Mouse (Mus musculus) CH12.LX (cell line): Measurements from ENCODE around the gene Slc6a16. TPM values are rescaled to one million over a fixed set of nuclear protein-coding genes. Genes with fewer than 3 reads are reported as not detected.

Source experiments
- DNase-seq: peaks from one replicate; pipeline ENCODE4 v3.0.0-alpha.2; 2013; ENCODE audit errors: extremely low read depth
- H3K27ac ChIP-seq: 2 replicates; pipeline ENCODE4 v1.5.1; 2012; ENCODE audit warnings: low read depth, mild to moderate bottlenecking, control low read depth, moderate library complexity; ENCODE audit not compliant: insufficient read depth
- H3K27me3 ChIP-seq: replicated peaks from 2 replicates; pipeline ENCODE3; 2012; ENCODE audit warnings: inconsistent platforms
- H3K36me3 ChIP-seq, 2 experiments: replicated peaks in 1 of 2; 2 replicates each; pipeline versions ENCODE3 to v1.6.1; 2012; ENCODE audit warnings: inconsistent platforms in 1 of 2, low read length in 1 of 2, mild to moderate bottlenecking in 1 of 2, mixed read lengths in 1 of 2, moderate library complexity in 1 of 2; ENCODE audit not compliant: control insufficient read depth in 1 of 2, insufficient read depth in 1 of 2
- H3K4me1 ChIP-seq, 2 experiments: 2 replicates each; pipeline ENCODE4 v1.6.1; 2012; ENCODE audit warnings: inconsistent platforms in 1 of 2, moderate library complexity in 1 of 2; ENCODE audit not compliant: insufficient read depth in 2 of 2, control insufficient read depth in 1 of 2
- H3K4me2 ChIP-seq: 2 replicates; pipeline ENCODE4 v1.6.1; 2012; ENCODE audit warnings: low read depth, mild to moderate bottlenecking, control low read depth; ENCODE audit not compliant: poor library complexity, insufficient read depth, severe bottlenecking
- H3K4me3 ChIP-seq, 3 experiments: fragments of 150-350 bp in 1 of 3; sonication (generic) in 1 of 3; replicated peaks in 1 of 3; 2 replicates each; pipeline versions ENCODE3 to v1.5.1; 2011 to 2012; ENCODE audit warnings: low read depth in 2 of 3, low read length in 2 of 3, mild to moderate bottlenecking in 2 of 3, moderate library complexity in 2 of 3, control low read depth in 1 of 3, improper control_type of control experiment in 1 of 3, inconsistent platforms in 1 of 3, mixed read lengths in 1 of 3; ENCODE audit not compliant: poor library complexity in 1 of 3
- H3K79me2 ChIP-seq: replicated peaks from 2 replicates; pipeline ENCODE4 v1.6.1; 2012; ENCODE audit warnings: mild to moderate bottlenecking, moderate library complexity; ENCODE audit not compliant: control insufficient read depth, poor library complexity, insufficient read depth, severe bottlenecking; ENCODE audit errors: extremely low read depth
- H3K9ac ChIP-seq: 2 replicates; pipeline ENCODE4 v1.6.1; 2012; ENCODE audit warnings: low read depth, mild to moderate bottlenecking, control low read depth, moderate library complexity; ENCODE audit not compliant: insufficient read depth
- H3K9me3 ChIP-seq: replicated peaks from 2 replicates; pipeline ENCODE3; 2012; ENCODE audit warnings: low read length, inconsistent platforms, mixed read lengths
- BHLHE40 ChIP-seq: IDR thresholded peaks from 2 replicates; pipeline ENCODE4 v1.6.1; 2011; ENCODE audit warnings: mild to moderate bottlenecking, low read depth, low read length, improper control_type of control experiment
- CHD1 ChIP-seq: IDR thresholded peaks from 2 replicates; pipeline ENCODE4 v1.6.1; 2012; ENCODE audit warnings: low read depth, low read length, improper control_type of control experiment, inconsistent platforms
- CTCF ChIP-seq, 2 experiments: IDR thresholded peaks in 1 of 2; conservative IDR thresholded peaks in 1 of 2; 2 replicates each; pipeline ENCODE4 v1.5.1; 2011 to 2012; ENCODE audit warnings: low read depth in 2 of 2, low read length in 2 of 2, improper control_type of control experiment in 1 of 2, inconsistent platforms in 1 of 2, mild to moderate bottlenecking in 1 of 2, moderate library complexity in 1 of 2
- ELF1 ChIP-seq: IDR thresholded peaks from 2 replicates; pipeline ENCODE4 v1.6.1; 2014; ENCODE audit warnings: low read depth, mild to moderate bottlenecking, inconsistent platforms, low read length, improper control_type of control experiment
- ETS1 ChIP-seq: conservative IDR thresholded peaks from 2 replicates; pipeline ENCODE4 v1.6.1; 2012; ENCODE audit warnings: low read depth, mild to moderate bottlenecking, inconsistent platforms, low read length, improper control_type of control experiment, moderate library complexity
- HCFC1 ChIP-seq: IDR thresholded peaks from 2 replicates; pipeline ENCODE4 v1.6.1; 2012; ENCODE audit warnings: low read depth, mild to moderate bottlenecking, inconsistent platforms, low read length, improper control_type of control experiment
- IRF4 ChIP-seq: IDR thresholded peaks from 2 replicates; pipeline ENCODE4 v1.6.1; 2014; ENCODE audit warnings: low read depth, mild to moderate bottlenecking, inconsistent platforms, low read length, improper control_type of control experiment
- MAFK ChIP-seq: IDR thresholded peaks from 2 replicates; pipeline ENCODE4 v1.6.1; 2011; ENCODE audit warnings: low read length, improper control_type of control experiment; ENCODE audit not compliant: insufficient replicate concordance
- MAX ChIP-seq: IDR thresholded peaks from 2 replicates; pipeline ENCODE4 v1.6.1; 2011; ENCODE audit warnings: low read length, improper control_type of control experiment
- MXI1 ChIP-seq: IDR thresholded peaks from 2 replicates; pipeline ENCODE4 v1.6.1; 2011; ENCODE audit warnings: mild to moderate bottlenecking, low read depth, low read length, improper control_type of control experiment
- POLR2A ChIP-seq: IDR thresholded peaks from 2 replicates; pipeline ENCODE4 v1.6.1; 2011; ENCODE audit warnings: low read depth, mild to moderate bottlenecking, improper control_type of control experiment, low read length
- POLR2AphosphoS2 ChIP-seq: IDR thresholded peaks from 2 replicates; pipeline ENCODE4 v1.6.1; 2011; ENCODE audit warnings: low read depth, low read length, improper control_type of control experiment
- RAD21 ChIP-seq: IDR thresholded peaks from 2 replicates; pipeline ENCODE4 v1.6.1; 2011; ENCODE audit warnings: low read depth, mild to moderate bottlenecking, low read length, improper control_type of control experiment, moderate library complexity
- SMC3 ChIP-seq: IDR thresholded peaks from 2 replicates; pipeline ENCODE4 v1.6.1; 2011; ENCODE audit warnings: low read depth, low read length, improper control_type of control experiment
- TBP ChIP-seq: conservative IDR thresholded peaks from 2 replicates; pipeline ENCODE4 v1.6.1; 2011; ENCODE audit warnings: low read depth, low read length, improper control_type of control experiment
- TCF12 ChIP-seq: IDR thresholded peaks from 2 replicates; pipeline ENCODE4 v1.6.1; 2014; ENCODE audit warnings: low read depth, mild to moderate bottlenecking, inconsistent platforms, low read length, improper control_type of control experiment
- UBTF ChIP-seq: IDR thresholded peaks from 2 replicates; pipeline ENCODE4 v1.6.1; 2012; ENCODE audit warnings: low read depth, mild to moderate bottlenecking, inconsistent platforms, low read length, improper control_type of control experiment, moderate library complexity
- USF1 ChIP-seq: IDR thresholded peaks from 2 replicates; pipeline ENCODE4 v1.6.1; 2014; ENCODE audit warnings: low read depth, mild to moderate bottlenecking, inconsistent platforms, low read length, improper control_type of control experiment
- ZKSCAN1 ChIP-seq: IDR thresholded peaks from 2 replicates; pipeline ENCODE4 v1.6.1; 2012; ENCODE audit warnings: low read depth, inconsistent platforms, low read length, improper control_type of control experiment, borderline replicate concordance
- ZNF384 ChIP-seq: IDR thresholded peaks from 2 replicates; pipeline ENCODE4 v1.6.1; 2012; ENCODE audit warnings: low read depth, low read length, improper control_type of control experiment, inconsistent platforms
- dilution Hi-C: fragments of 300-500 bp; cut with MboI; formaldehyde crosslinking; loops from 2 replicates; pipeline ENCODE4 v1.14.3; 2020; ENCODE audit warnings: low sequenced_read_pairs; ENCODE audit not compliant: extremely low pct_unique_long_range_greater_than_20kb, extremely low pct_ligation_motif_present
- in situ Hi-C: fragments of 300-500 bp; cut with MboI; formaldehyde crosslinking; loops from 3 replicates; pipeline ENCODE4 v1.14.3; 2019; ENCODE audit warnings: low sequenced_read_pairs, low pct_ligation_motif_present, low pct_unique_long_range_greater_than_20kb, mixed read lengths
- polyA plus RNA-seq: library from polyadenylated mRNA; unstranded; fragments of >175 nt; gene quantifications from 2 replicates; pipeline ENCODE4 v1.2.1, GENCODE M21; 2012; ENCODE audit warnings: low read depth; ENCODE audit not compliant: insufficient read length
- total RNA-seq, 2 experiments: library from RNA; depleted of rRNA; stranded (reverse); fragments of 300-350 nt in 1 of 2; fragments of >200 nt in 1 of 2; gene quantifications; 2 replicates each; pipeline ENCODE4 v1.2.3; 2012 to 2014

Gene Slc6a16
- total and polyA plus RNA-seq, 3 experiments = 0.08 to 0.37 (median 0.13) TPM

GRCm38 (mm10) chr7:45233580-45234332 lies 7.1 kb upstream of the Slc6a16 start (continued):
- TF ChIP-seq SMC3 (no peak), IRF4 (no peak), CHD1 (no peak), POLR2AphosphoS2 (no peak), MXI1 (0 out of 2 replicates have a peak, but pooled peaks have one; percentile 34), ETS1 (peak; percentile 45), TCF12 (peak; percentile 50; the same call in 1 of the 2 replicates), MAX (peak; percentile 68), POLR2A (no peak; the same call in 1 of the 2 replicates), ZNF384 (peak; percentile 91)

- peak overlapping the region; percentile 39 for H3K27ac ChIP-seq
- peaks cover 35 to 60% of the 10 kb centered on the region in 2 experiments for H3K36me3 ChIP-seq
Measured at GRCm38 (mm10) chr7:45234333-45234841, 6.5 kb upstream of the Slc6a16 start.

GRCm38 (mm10) chr7:45234922-45235571 lies 5.8 kb upstream of the Slc6a16 start:
- DNase-seq = peak; percentile 35
- dilution Hi-C loops = no loop called here

More at GRCm38 (mm10) chr7:45234333-45234841, 6.5 kb upstream of the Slc6a16 start:
- H3K9ac ChIP-seq = no peak overlapping the region
- no peaks in the 10 kb centered on the region for H3K27me3 ChIP-seq
- no peaks in the 10 kb centered on the region for H3K9me3 ChIP-seq
- H3K4me1 ChIP-seq = peaks cover 24 to 63% of the 10 kb centered on the region in 2 experiments
- peaks cover 2% of the 10 kb centered on the region; the same call in 1 of the 2 replicates for H3K79me2 ChIP-seq
- peak overlapping the region in 1 of 3 experiments; percentile 57 for H3K4me3 ChIP-seq
- dilution Hi-C loops = no loop called here
- H3K4me2 ChIP-seq = no peak overlapping the region
- DNase-seq = peak; percentile 51
- no peak for TF ChIP-seq MXI1
- TF ChIP-seq USF1 = no peak
- no peak for TF ChIP-seq CTCF (conservative IDR thresholded peaks at IDR 0.05 in 1 of 2, IDR thresholded peaks at IDR 0.05 in 1 of 2; ENCODE audit: low read depth in 2 of 2, low read length in 2 of 2)
- TF ChIP-seq ELF1 = no peak
- TF ChIP-seq MAFK = no peak
- no peak for TF ChIP-seq ZKSCAN1
- TF ChIP-seq MAX = no peak
- no peak for TF ChIP-seq RAD21
- TF ChIP-seq, all 38 proteins: peak for 0
- in situ Hi-C loops = no loop called here

More at GRCm38 (mm10) chr7:45234922-45235571, 5.8 kb upstream of the Slc6a16 start:
- Histone ChIP-seq H3K9ac (no peak overlapping the region), H3K4me1 (peaks cover 21 to 62% of the 10 kb centered on the region in 2 experiments), H3K9me3 (no peaks in the 10 kb centered on the region), H3K36me3 (peaks cover 35 to 60% of the 10 kb centered on the region in 2 experiments), H3K27ac (no peak overlapping the region), H3K4me3 (peak overlapping the region in 1 of 3 experiments; percentile 57), H3K79me2 (peaks cover 2% of the 10 kb centered on the region; the same call in 1 of the 2 replicates), H3K4me2 (no peak overlapping the region), H3K27me3 (no peaks in the 10 kb centered on the region)
- in situ Hi-C loops = loop anchor here (5.0 kb wide), 1 partner anchor 37 kb away; no protein-coding TSS in a partner anchor
- TF ChIP-seq SMC3 = no peak
- no peak for TF ChIP-seq TBP
- TF ChIP-seq BHLHE40 = no peak
- no peak for TF ChIP-seq TCF12
- TF ChIP-seq HCFC1 = no peak
- TF ChIP-seq UBTF = no peak
